Mouse (Mus musculus) spleen, postnatal 4 days (tissue): ENCODE measurements around the gene Ulk4.
A peak's percentile ranks its signal among the peaks of the same experiment; 100 is the strongest.
"Not testable (repeated sequence)": the region's sequence is repeated elsewhere in the genome, so short reads cannot be mapped to it uniquely, and the experiment has no call there.

ENCODE experiments used
- DNase-seq, 2 experiments: peaks; one replicate each; pipeline ENCODE4 v3.0.0; 2022; ENCODE audit warnings: low spot score in 2 of 2

Ulk4 gene

DNA sequence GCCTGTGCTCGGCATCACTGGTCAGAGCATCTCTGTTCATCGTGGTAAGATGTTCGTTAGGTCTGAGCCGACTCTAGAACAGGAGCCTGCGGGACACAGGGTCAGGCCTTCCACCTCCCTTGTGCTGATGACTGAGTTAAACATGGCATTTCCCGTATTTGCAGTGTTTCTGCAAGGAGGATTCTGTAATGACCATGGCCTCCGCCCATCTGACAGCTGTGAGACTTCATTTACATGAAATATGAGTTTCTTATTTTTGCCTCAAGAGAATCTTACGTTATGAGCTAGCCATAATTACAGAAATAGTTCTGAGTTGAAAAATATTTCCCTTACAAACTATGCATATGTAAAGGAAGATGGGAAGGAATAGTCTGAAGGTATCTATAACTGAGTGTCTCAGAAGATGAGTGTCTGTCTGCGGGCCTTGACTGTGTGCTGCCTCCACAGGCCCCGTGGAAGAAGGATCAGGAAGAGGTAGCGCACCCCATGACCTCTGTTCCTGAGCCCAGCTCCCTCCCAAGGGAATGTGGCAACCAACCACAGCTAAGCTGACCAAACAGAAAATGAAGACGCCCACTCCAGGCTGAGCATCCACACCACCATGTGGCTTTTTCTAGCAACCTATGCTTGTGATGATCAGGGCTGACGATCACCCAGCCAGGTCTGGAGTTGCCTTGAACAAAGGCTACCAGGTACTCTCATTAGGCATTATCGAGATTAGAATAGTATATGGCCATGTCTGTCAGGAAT lies 212.2 kb downstream of the Ulk4 start:
- no peak for DNase-seq

DNA sequence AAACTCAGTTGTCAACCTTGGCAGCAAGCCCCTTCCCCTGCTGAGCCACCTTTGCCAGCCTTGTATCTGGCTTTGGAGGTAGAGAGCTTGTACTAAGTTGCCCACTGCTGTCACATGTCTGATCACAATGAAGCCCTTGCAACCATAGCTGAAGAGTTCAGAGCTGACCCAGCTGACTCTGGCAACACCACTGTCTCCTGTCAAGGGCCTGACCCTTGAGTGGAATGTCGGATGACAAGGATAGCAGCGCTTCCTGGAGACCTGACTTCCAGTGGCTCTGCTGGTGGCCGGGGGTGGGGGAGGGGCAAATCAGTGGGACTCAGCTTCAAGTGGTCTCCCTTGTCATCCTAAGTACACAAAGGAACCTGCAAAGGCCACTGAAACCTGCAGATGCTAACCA lies 214.3 kb downstream of the Ulk4 start:
- no peak for DNase-seq

GRCm38 (mm10) chr9:121061820-121062623 lies 215.0 kb downstream of the Ulk4 start:
- DNase-seq = no peak

DNA sequence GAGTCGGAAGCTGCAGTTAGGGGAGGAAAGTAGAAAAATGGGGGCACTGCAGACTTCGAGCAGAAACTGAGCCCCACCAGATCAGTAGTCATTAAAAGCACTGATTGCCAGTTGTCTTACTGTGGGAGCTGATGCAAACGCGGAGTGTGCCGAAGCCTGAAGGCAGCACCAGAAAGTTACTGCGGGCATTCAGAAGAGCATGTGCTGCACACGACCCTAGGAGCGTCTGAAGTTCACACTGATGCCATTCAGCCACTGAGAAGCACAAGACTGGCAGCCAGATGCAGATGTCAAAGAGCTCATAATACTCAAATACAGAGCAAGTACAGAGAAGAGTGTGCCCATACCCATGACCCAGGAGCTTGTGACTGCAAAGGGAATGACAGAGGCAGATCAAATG lies 216.7 kb downstream of the Ulk4 start:
- no peak for DNase-seq

GRCm38 (mm10) chr9:121059286-121059685 lies 217.7 kb downstream of the Ulk4 start:
- DNase-seq = no peak

DNA sequence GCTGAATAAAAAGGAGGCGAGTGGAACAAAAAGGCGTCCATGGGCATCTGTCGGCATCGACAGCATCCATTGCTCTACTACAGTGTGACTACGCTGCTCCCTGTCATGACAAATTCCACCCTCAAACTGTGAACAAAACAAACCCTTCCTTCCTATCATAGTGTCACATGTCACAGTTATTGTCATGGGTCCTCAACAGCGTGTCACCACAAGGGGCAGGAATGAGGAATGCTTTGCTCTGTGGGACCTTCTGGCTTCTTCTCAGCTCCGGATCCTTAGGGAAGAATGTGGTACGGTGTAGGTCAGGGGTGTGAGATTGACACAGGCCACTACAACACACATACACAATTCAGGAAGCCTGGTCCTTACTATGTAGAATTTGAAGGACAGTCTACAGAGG lies 218.5 kb downstream of the Ulk4 start:
- DNase-seq = no peak

GRCm38 (mm10) chr9:121058116-121058515 lies 218.9 kb downstream of the Ulk4 start:
- DNase-seq = no peak

DNA sequence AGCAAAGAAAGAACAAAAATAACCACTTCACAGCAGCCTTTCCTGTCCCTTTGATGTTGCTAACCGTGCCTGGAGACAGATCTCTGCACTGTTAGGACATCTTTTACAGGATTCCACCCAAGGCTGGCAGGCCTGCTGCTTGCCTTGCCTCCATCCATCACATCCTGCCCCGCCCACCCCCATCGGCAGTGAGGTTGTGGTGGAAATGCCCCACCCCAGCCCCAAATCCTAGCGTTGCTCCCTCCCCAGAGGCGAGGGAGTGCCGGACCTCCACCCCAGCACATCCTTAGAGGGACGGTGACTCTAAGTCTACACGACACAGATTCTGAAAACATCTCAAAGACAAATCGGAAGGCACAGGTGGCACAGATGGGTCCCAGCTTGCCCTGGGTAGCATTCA lies 219.6 kb downstream of the Ulk4 start:
- DNase-seq = no peak

DNA sequence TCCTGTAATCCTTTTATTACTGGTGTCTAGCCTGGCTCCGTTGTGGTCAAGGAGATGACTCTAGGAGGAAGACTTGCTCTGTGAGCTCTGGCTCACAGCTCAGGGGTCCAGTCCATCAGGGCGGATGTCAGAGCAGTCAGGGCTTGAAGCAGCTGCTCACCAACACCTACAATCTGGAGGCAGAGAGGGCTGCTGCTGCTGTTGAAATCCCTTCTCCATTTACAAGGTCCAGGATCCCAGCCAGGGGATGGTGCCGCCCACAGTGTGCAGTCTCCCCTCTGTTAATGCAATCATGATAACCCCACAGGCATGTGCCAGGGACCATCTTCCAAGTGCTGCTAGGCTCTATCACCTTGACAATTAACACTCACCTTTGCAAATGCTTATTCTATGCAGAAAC lies 220.5 kb downstream of the Ulk4 start:
- no peak for DNase-seq

DNA sequence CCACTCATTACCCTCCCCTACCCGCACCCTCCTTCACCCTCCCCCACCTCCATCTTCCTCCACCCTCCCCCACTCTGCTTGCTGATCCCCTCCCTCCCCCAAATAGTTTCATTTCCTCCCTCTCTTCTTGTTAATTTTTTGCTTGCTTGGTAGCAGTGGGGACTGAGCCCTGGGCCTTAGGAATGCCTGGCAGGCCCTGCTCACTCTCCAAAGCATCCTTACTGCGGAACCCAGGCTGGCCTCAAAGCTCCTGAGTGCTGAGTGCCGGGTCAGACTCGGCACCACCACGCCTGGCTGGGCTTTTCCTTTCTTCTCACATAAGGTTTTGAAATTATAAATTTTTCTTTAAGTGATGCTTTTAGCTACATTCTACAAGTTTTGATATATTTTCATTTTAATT lies 221.0 kb downstream of the Ulk4 start:
- no peak for DNase-seq

- not testable (repeated sequence) for DNase-seq
Observed at GRCm38 (mm10) chr9:121045657-121046056, 231.3 kb downstream of the Ulk4 start.

DNA sequence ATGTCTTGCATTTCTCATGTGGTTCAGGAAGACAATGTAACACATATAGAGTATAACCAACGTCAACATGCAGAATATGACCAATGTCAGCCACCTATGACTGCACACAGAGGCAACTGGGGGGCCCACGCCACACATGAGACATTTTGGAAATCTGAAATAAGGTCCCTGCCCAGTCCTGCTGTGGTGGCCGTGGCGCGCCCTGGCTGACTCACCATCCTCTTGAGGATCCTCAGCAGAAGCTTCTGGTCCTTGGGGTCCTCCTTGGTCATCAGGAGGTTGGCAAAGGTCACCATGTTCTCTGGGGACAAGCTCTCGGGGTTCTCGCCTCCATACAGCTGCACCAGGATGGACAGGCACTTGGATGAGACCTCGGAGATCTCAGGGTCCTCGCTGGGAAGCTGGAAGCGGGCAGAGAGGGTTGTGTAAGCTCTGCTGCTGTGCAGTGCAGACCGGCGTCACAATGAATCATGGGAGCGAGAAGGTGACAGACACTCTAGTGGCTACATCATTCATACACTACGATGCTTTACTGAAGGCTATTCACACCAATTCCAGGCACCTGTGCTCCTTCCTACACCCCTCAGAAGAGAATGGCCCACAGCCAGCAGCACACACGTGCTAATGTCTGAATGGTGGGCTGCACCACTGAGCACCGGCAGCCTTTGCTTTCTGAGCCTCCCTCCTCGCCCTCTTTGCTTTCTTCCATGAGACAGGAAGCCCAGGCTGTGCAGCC lies 232.4 kb downstream of the Ulk4 start:
- no peak for DNase-seq

GRCm38 (mm10) chr9:121043021-121043420 lies 234.0 kb downstream of the Ulk4 start:
- no peak for DNase-seq

DNA sequence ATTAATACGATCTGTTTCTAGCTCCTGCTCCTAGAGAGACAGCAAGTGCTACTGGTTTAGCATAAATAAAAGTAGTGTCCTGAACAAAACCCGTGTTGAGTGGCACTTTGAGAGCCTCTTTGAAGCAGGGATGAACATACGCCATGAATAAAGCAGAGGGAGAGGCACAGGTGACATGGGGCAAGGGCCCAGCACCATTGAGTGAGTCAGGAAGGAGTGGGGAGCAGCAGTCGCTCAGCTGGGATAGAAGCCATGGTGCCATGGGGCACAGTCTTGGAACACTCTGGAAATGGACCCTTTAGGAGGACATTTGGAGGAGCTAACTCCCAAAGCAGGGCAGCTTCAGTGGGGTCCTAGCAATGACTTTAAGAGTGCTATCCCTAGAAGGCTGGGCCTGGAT lies 238.6 kb downstream of the Ulk4 start:
- DNase-seq = no peak

DNA sequence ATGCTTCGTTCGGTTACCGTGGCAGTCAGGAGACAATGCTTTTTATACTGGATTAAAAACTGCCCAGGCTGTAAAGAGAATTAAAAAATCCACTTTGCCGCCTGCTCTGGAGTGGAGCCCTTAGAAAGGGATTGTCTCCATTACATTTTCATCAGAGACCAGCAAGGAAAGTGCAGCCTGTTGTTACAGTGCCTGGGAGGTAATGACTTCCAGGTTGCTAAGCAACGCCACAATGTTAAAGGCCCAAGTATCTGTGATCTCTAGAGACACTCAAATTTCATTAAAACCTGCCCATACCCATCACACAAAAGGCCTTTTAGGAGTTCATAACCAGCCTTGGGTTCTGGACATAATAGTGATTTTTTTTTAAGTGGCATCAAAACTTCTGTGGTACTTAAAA lies 239.0 kb downstream of the Ulk4 start:
- DNase-seq = no peak

DNA sequence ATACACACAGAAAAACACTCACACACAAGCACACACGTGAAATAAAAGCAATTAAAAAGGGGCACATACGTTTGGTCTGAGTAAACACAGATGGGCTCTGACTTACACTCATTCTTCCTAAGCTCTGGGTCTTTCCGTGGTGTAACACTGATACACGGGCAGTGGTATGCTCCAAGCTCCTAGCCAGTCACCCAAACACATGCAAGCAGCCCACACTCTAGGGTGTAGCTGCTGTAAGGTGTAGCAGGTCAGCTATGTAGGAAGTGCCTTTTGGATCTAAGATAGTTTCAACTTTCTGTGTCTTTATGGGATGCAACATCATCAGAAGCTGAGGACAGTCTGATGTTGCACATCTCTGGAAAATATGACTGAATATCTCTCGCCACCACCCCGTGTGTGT lies 241.7 kb downstream of the Ulk4 start:
- DNase-seq = no peak

- DNase-seq = no peak
Observed at GRCm38 (mm10) chr9:121033596-121033995, 243.4 kb downstream of the Ulk4 start.

DNA sequence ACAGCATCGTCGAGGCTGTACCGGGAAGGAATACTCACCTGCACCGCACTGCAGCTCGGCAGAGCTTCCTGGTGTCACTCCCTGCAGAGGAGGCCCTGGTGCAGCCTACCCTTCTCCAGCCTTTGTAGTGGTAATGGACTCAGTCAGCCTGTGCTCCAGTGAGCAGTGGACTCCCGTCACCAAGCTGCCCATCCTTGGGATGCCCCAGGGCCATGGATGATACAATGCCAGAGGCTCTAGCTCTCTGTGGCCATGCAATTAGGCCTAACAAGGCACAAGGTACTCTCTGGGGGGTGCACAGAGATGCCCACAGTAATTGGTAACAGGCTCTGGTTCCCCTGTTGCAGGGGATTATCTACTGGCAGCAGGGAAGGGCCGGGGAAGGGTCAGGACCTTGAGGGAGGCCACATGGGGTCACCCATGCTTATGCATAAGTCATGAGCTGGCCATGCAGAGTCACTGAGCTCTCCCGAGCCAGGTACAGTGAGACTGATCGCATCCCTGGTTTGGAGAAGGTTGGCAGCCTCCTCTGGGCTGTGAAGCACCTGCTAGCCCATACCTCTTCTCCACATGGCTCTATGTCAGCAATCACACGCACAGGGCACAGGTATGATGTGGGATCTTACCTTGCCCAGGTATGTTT lies 244.6 kb downstream of the Ulk4 start:
- DNase-seq = no peak

- DNase-seq = no peak
Observed at GRCm38 (mm10) chr9:121030949-121031348, 246.0 kb downstream of the Ulk4 start.

DNA sequence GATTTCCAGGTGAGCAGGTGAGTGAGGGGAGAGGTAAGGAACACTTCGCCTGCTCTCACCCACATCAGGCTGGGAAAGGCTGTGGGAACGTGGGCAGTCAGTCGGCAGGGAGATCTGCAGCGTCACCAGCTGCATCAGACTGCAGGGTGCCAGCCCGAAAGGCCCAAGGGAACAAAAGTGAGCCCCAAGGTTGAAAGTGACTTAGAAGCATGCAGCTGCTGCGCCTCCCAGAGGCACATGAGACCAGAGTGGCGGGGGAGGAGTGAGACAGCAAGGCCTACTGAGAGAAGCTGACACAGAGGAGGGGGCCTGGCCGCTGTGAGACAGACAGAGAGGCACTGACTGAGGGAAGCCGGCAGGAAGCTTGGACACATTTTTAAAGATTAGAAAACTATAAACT lies 247.2 kb downstream of the Ulk4 start:
- peak in 1 of 2 experiments; percentile 10 for DNase-seq

GRCm38 (mm10) chr9:121023526-121024264 lies 253.3 kb downstream of the Ulk4 start:
- DNase-seq = no peak
